Mouse (Mus musculus): ENCODE measurements around the gene Abhd6.

- no peak for TF ChIP-seq CTCF (conservative IDR thresholded peaks at IDR 0.05; ENCODE audit: insufficient read depth, insufficient read length, low read depth, low read length)
- no peak for TF ChIP-seq POLR2A (IDR thresholded peaks at IDR 0.05; ENCODE audit: low read depth, low read length)
Observed at GRCm38 (mm10) chr14:8059938-8060337, 57.2 kb downstream of the Abhd6 start.

Measured in kidney, adult 2 months (tissue).